Mouse (Mus musculus): ENCODE data around the gene Gpr65.

Gpr65 gene

GRCm38 (mm10) chr12:98282776-98283486, 14.5 kb downstream of the Gpr65 start:
- DNase-seq (ENCODE audit: low read depth, low spot score), result no peak

GRCm38 (mm10) chr12:98283487-98283860, 15.0 kb downstream of the Gpr65 start:
- DNase-seq (ENCODE audit: low read depth, low spot score), result no peak

GRCm38 (mm10) chr12:98284477-98284876, 16.0 kb downstream of the Gpr65 start:
- no peak for DNase-seq (ENCODE audit: low read depth, low spot score)

- DNase-seq (ENCODE audit: low read depth, low spot score), result no peak
Measured at GRCm38 (mm10) chr12:98290475-98290874, 22.0 kb downstream of the Gpr65 start.

- no peak for DNase-seq (ENCODE audit: low read depth, low spot score)
Measured at GRCm38 (mm10) chr12:98292278-98292677, 23.8 kb downstream of the Gpr65 start.

GRCm38 (mm10) chr12:98294241-98294640, 25.8 kb downstream of the Gpr65 start:
- no peak for DNase-seq (ENCODE audit: low read depth, low spot score)

GRCm38 (mm10) chr12:98301980-98302379, 33.5 kb downstream of the Gpr65 start:
- DNase-seq (ENCODE audit: low read depth, low spot score), result no peak

GRCm38 (mm10) chr12:98303013-98303412, 34.6 kb downstream of the Gpr65 start:
- no peak for DNase-seq (ENCODE audit: low read depth, low spot score)

- DNase-seq (ENCODE audit: low read depth, low spot score), result no peak
Measured at GRCm38 (mm10) chr12:98307179-98307915, 38.9 kb downstream of the Gpr65 start.

GRCm38 (mm10) chr12:98311376-98312083, 43.1 kb downstream of the Gpr65 start:
- no peak for DNase-seq (ENCODE audit: low read depth, low spot score)

GRCm38 (mm10) chr12:98315924-98316323, 47.5 kb downstream of the Gpr65 start:
- no peak for DNase-seq (ENCODE audit: low read depth, low spot score)

GRCm38 (mm10) chr12:98317718-98318340, 49.4 kb downstream of the Gpr65 start:
- DNase-seq (ENCODE audit: low read depth, low spot score), result no peak

GRCm38 (mm10) chr12:98322426-98322825, 54.0 kb downstream of the Gpr65 start:
- no peak for DNase-seq (ENCODE audit: low read depth, low spot score)

GRCm38 (mm10) chr12:98324170-98324569, 55.7 kb downstream of the Gpr65 start:
- peak; percentile 41 for DNase-seq (ENCODE audit: low read depth, low spot score)
